In the genomic region with DNA sequence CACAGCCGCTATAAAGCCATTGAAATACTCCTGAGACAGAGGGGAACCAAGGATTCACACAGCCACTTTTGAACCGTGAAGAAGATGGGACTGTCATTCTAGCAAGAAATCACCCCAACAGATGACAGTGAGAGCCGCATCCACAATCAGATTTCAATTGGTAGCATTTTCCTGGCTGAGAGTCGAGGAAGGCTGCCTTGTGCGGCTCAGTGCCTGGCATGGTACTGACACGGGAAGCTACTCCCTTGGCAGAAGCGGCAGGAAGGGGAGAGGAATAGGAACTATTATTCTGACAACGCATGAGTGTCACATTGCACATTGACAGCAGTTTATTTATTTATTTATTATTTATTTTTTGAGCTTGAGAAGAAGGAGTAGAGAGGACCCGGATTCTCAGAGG, we compare ENCODE assay signal across 16 mouse cellular contexts.
DNase-seq lines count a peak whose midpoint lies in the region; ATAC-seq lines count a peak whose summit lies in the region.
"Had no signal": no experiment of that assay in that cellular context is flagged by ENCODE, and none has a peak within 500 bp of the region (broad histone marks: within the 10 kb centered on the region; RNA-seq: fewer than 3 reads in every experiment).

No protein-coding gene starts in this region.

- no peak for ATAC-seq in cerebellum, adult (ENCODE audit: insufficient number of reproducible peaks, low FRiP score, low TSS enrichment)
- ATAC-seq in megakaryocyte-erythroid progenitor cell, adult 5-6 weeks (replicated peaks; ENCODE audit: low FRiP score, low TSS enrichment, poor library complexity, severe bottlenecking), result no peak
- ATAC-seq: CD4-positive, CD25-positive, alpha-beta regulatory T cell, adult 4 months; intestine, embryonic 16.5 days had no signal

- DNase-seq in cerebellum, adult 11 months, result peak; percentile 29
- peak; percentile 43 to 66 for DNase-seq in cerebellum, postnatal 14 days
- DNase-seq in cerebellum, postnatal 4 days (ENCODE audit: low spot score in 2 of 2), result no peak
- peak; percentile 15 for DNase-seq in layer of hippocampus, adult 9-11 months
- DNase-seq in layer of hippocampus, postnatal 25 days (ENCODE audit: extremely low spot score in 1 of 2, low spot score in 1 of 2), result no peak
- DNase-seq: adrenal gland, adult 8-10 months; B cell, adult 2 months; gastrocnemius, postnatal 36 days; heart, adult 18-20 months; heart, postnatal 10 days; heart, postnatal 4 days; kidney, adult 2 months had no signal

Comparison
In these comparisons a context has a peak if more than half of its experiments do, and no peak if none do; other contexts are left out.
1. DNase-seq: peak in cerebellum, adult 11 months (single experiment), cerebellum, postnatal 14 days (2 of 2) and layer of hippocampus, adult 9-11 months (single experiment); none in cerebellum, postnatal 4 days (0 of 2) and layer of hippocampus, postnatal 25 days (0 of 2).